In genomic region chr9:83691332-83692198, GRCm38 (mm10) we compare ENCODE assay signal across 9 mouse cellular contexts.
DNase-seq lines count a peak whose midpoint lies in the region; ATAC-seq and TF ChIP-seq lines count a peak whose summit lies in the region.
"Had no signal": no experiment of that assay in that cellular context is flagged by ENCODE, and none has a peak within 500 bp of the region (broad histone marks: within the 10 kb centered on the region; RNA-seq: fewer than 3 reads in every experiment).

No protein-coding gene starts in this region.

- H3K36me3 ChIP-seq in C2C12 (ENCODE audit: control insufficient read depth, insufficient read depth): no peaks in the 10 kb centered on the region
- H3K36me3 ChIP-seq in embryonic facial prominence, embryonic 13.5 days: no peaks in the 10 kb centered on the region
- H3K36me3 ChIP-seq in heart, embryonic 11.5 days (ENCODE audit: control insufficient read depth, insufficient read depth, low read length): no peaks in the 10 kb centered on the region
- H3K36me3 ChIP-seq in kidney, embryonic 15.5 days: no peaks in the 10 kb centered on the region
- no peaks in the 10 kb centered on the region for H3K36me3 ChIP-seq in limb, embryonic 14.5 days (ENCODE audit: control insufficient read depth, insufficient read depth, low read length)
- H3K36me3 ChIP-seq in midbrain, embryonic 16.5 days (ENCODE audit: control insufficient read depth, insufficient read depth, low read length): no peaks in the 10 kb centered on the region
- no peaks in the 10 kb centered on the region for H3K36me3 ChIP-seq in splenic B cell, adult 2 months (ENCODE audit: control insufficient read depth, insufficient read depth, low read length, poor library complexity, severe bottlenecking)

- peak; percentile 75 for TF ChIP-seq CTCF in C2C12 (IDR thresholded peaks at IDR 0.05; ENCODE audit: control insufficient read depth, insufficient read depth, insufficient read length)

- DNase-seq in adrenal gland, postnatal 25 days: peak; percentile 70
- peak; percentile 85 for DNase-seq in limb, embryonic 14.5 days (ENCODE audit: low spot score)
- peak; percentile 85 for DNase-seq in splenic B cell, adult 2 months (ENCODE audit: low read depth, low spot score)

- ATAC-seq in embryonic facial prominence, embryonic 13.5 days (ENCODE audit: insufficient number of reproducible peaks, insufficient read depth, low FRiP score, low TSS enrichment, low read depth): 0 out of 2 replicates have a peak, but pooled peaks have one; percentile 68
- ATAC-seq in heart, embryonic 11.5 days (replicated peaks; ENCODE audit: insufficient number of reproducible peaks, low FRiP score, low TSS enrichment): 0 out of 2 replicates have a peak, but pooled peaks have one; percentile 59
- ATAC-seq in kidney, embryonic 15.5 days (replicated peaks; ENCODE audit: low FRiP score): peak; percentile 80
- no peak for ATAC-seq in limb, embryonic 14.5 days (ENCODE audit: low FRiP score, low read depth)
- ATAC-seq in midbrain, embryonic 16.5 days: peak; percentile 84

- H3K27me3 ChIP-seq in C2C12 (ENCODE audit: control insufficient read depth, insufficient read depth, insufficient read length): peaks cover 13% of the 10 kb centered on the region
- H3K27me3 ChIP-seq in embryonic facial prominence, embryonic 13.5 days: peaks cover 10% of the 10 kb centered on the region
- no peaks in the 10 kb centered on the region for H3K27me3 ChIP-seq in heart, embryonic 11.5 days (ENCODE audit: control insufficient read depth, insufficient read depth, low read length)
- H3K27me3 ChIP-seq in kidney, embryonic 15.5 days: peaks cover 13% of the 10 kb centered on the region
- H3K27me3 ChIP-seq in limb, embryonic 14.5 days (ENCODE audit: control insufficient read depth, insufficient read depth, low read length): no peaks in the 10 kb centered on the region
- H3K27me3 ChIP-seq in midbrain, embryonic 16.5 days (ENCODE audit: control insufficient read depth, insufficient read depth, low read depth, low read length): no peaks in the 10 kb centered on the region
- H3K27me3 ChIP-seq in splenic B cell, adult 2 months (ENCODE audit: control insufficient read depth, insufficient read depth, low read length, poor library complexity, severe bottlenecking): no peaks in the 10 kb centered on the region; the same call in 1 of the 2 replicates

- peak overlapping the region; percentile 53 for H3K4me2 ChIP-seq in embryonic facial prominence, embryonic 13.5 days
- peak overlapping the region; percentile 50 for H3K4me2 ChIP-seq in heart, embryonic 11.5 days
- peak overlapping the region; percentile 48 for H3K4me2 ChIP-seq in kidney, embryonic 15.5 days
- peak overlapping the region; percentile 44 for H3K4me2 ChIP-seq in limb, embryonic 14.5 days (replicated peaks; ENCODE audit: low read depth, low read length, severe bottlenecking)
- H3K4me2 ChIP-seq in midbrain, embryonic 16.5 days (ENCODE audit: low read length): peak overlapping the region; percentile 43

- H3K9me3 ChIP-seq in embryonic facial prominence, embryonic 13.5 days: no peaks in the 10 kb centered on the region
- no peaks in the 10 kb centered on the region for H3K9me3 ChIP-seq in heart, embryonic 11.5 days (replicated peaks; ENCODE audit: control insufficient read depth, low read length)
- no peaks in the 10 kb centered on the region for H3K9me3 ChIP-seq in kidney, embryonic 15.5 days (replicated peaks)
- no peaks in the 10 kb centered on the region for H3K9me3 ChIP-seq in limb, embryonic 14.5 days (ENCODE audit: control insufficient read depth, low read length)
- no peaks in the 10 kb centered on the region for H3K9me3 ChIP-seq in midbrain, embryonic 16.5 days (replicated peaks; ENCODE audit: control insufficient read depth, low read length, poor library complexity, severe bottlenecking)

- no peaks in the 10 kb centered on the region for H3K79me2 ChIP-seq in C2C12 (ENCODE audit: control insufficient read depth, insufficient read depth)

- H3K27ac ChIP-seq in embryonic facial prominence, embryonic 13.5 days: no peak overlapping the region
- H3K27ac ChIP-seq in heart, embryonic 11.5 days (ENCODE audit: low read depth, low read length): no peak overlapping the region
- no peak overlapping the region for H3K27ac ChIP-seq in kidney, embryonic 15.5 days
- H3K27ac ChIP-seq in limb, embryonic 14.5 days (replicated peaks; ENCODE audit: low read depth, low read length): no peak overlapping the region
- H3K27ac ChIP-seq in midbrain, embryonic 16.5 days (ENCODE audit: low read length): no peak overlapping the region

- TF ChIP-seq POLR2A in limb, embryonic 14.5 days (IDR thresholded peaks at IDR 0.05; ENCODE audit: borderline replicate concordance, extremely low read depth, insufficient read depth, insufficient read length): no peak

- no peak overlapping the region for H3ac ChIP-seq in C2C12 (ENCODE audit: control insufficient read depth, insufficient read length, low read depth)

- peaks cover 10% of the 10 kb centered on the region for H3K4me1 ChIP-seq in embryonic facial prominence, embryonic 13.5 days
- H3K4me1 ChIP-seq in heart, embryonic 11.5 days (ENCODE audit: control insufficient read depth, insufficient read depth, low read length): no peaks in the 10 kb centered on the region
- peaks cover 8% of the 10 kb centered on the region for H3K4me1 ChIP-seq in kidney, embryonic 15.5 days
- H3K4me1 ChIP-seq in limb, embryonic 14.5 days (ENCODE audit: control insufficient read depth, insufficient read depth, low read length): no peaks in the 10 kb centered on the region
- peaks cover 10% of the 10 kb centered on the region for H3K4me1 ChIP-seq in midbrain, embryonic 16.5 days (ENCODE audit: control insufficient read depth, insufficient read depth, low read length)

- H3K4me3 ChIP-seq in C2C12 (ENCODE audit: insufficient read depth, poor library complexity, severe bottlenecking): no peak overlapping the region
- H3K4me3 ChIP-seq in embryonic facial prominence, embryonic 13.5 days: peak overlapping the region; percentile 31
- peak overlapping the region; percentile 34 for H3K4me3 ChIP-seq in heart, embryonic 11.5 days (ENCODE audit: low read depth, low read length)
- peak overlapping the region; percentile 30 for H3K4me3 ChIP-seq in kidney, embryonic 15.5 days (replicated peaks)
- peak overlapping the region; percentile 35 for H3K4me3 ChIP-seq in limb, embryonic 14.5 days (replicated peaks; ENCODE audit: low read length)
- peak overlapping the region; percentile 35 for H3K4me3 ChIP-seq in midbrain, embryonic 16.5 days (ENCODE audit: low read depth, low read length)
- H3K4me3 ChIP-seq: erythroblast, embryonic 14.5 days had no signal

- no peaks in the 10 kb centered on the region for H3K79me3 ChIP-seq in C2C12 (ENCODE audit: low read depth)

- no peak overlapping the region for H3K9ac ChIP-seq in embryonic facial prominence, embryonic 13.5 days
- H3K9ac ChIP-seq in heart, embryonic 11.5 days (ENCODE audit: low read depth, low read length): no peak overlapping the region
- H3K9ac ChIP-seq in kidney, embryonic 15.5 days: no peak overlapping the region
- no peak overlapping the region for H3K9ac ChIP-seq in limb, embryonic 14.5 days (ENCODE audit: low read depth, low read length, severe bottlenecking)
- H3K9ac ChIP-seq in midbrain, embryonic 16.5 days (ENCODE audit: low read depth, low read length): peak overlapping the region; percentile 44

- 20% methylated on average over 24 of the region's 24 CpGs for WGBS in embryonic facial prominence, embryonic 13.5 days
- WGBS in heart, embryonic 11.5 days (ENCODE audit: insufficient replicate concordance): 20% methylated on average over 24 of the region's 24 CpGs
- WGBS in kidney, embryonic 15.5 days: 23% methylated on average over 24 of the region's 24 CpGs
- 19% methylated on average over 24 of the region's 24 CpGs for WGBS in limb, embryonic 14.5 days
- WGBS in midbrain, embryonic 16.5 days: 21% methylated on average over 24 of the region's 24 CpGs

TF ChIP-seq in C2C12, 6 proteins besides CTCF, POLR2A, EP300 and RAD21:
- TF ChIP-seq USF1 (IDR thresholded peaks at IDR 0.05; ENCODE audit: low read depth): peak; percentile 23
- TF ChIP-seq MYOG (IDR thresholded peaks at IDR 0.05; ENCODE audit: control insufficient read depth, extremely low read depth, insufficient read length): no peak
TF ChIP-seq in C2C12: peak in this region for 1.
